Mouse (Mus musculus): ENCODE data around the gene Olfr1458. TPM values are rescaled to one million over a fixed set of nuclear protein-coding genes. Genes with fewer than 3 reads are reported as not detected.

Gene Olfr1458
- polyA plus RNA-seq (2011; ENCODE audit: insufficient read length, low read depth, missing spikeins): not detected in 2 replicates

DNA sequence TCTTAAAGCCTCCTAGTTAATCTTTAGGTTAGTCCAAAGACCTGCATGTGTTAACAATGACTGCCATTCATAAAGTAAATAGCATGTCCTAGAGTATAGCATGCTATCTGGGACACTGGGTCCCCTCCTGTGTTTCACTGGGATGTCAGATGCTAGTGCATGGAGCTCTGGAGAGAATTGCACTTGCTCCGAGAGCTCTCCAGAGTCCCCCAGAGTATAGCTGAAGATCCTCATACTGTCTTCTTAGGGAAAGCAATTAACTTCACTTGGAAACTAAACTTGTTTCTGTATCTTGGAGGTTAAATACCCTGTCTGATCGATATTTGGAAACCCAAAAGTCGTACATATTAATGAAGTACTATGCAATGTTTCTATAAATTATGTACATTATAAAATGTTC is at the start of gene Olfr1458:
Gene Olfr1458, minus strand, starts transcription at position 101 of the 400 bp plus-strand sequence.
- Histone ChIP-seq H3K27ac (ENCODE audit: insufficient read depth, low read length) (no peak within 1 kb of the TSS), H3K4me1 (ENCODE audit: control insufficient read depth, insufficient read depth, low read length) (no peaks in the 10 kb centered on the region), H3K4me3 (ENCODE audit: insufficient read depth, low read length) (no peak within 1 kb of the TSS)
- TF ChIP-seq CTCF (IDR thresholded peaks at IDR 0.05; ENCODE audit: borderline replicate concordance, insufficient read depth, low read length) (no peak), POLR2A (IDR thresholded peaks at IDR 0.05; ENCODE audit: low read depth, low read length) (no peak)

DNA sequence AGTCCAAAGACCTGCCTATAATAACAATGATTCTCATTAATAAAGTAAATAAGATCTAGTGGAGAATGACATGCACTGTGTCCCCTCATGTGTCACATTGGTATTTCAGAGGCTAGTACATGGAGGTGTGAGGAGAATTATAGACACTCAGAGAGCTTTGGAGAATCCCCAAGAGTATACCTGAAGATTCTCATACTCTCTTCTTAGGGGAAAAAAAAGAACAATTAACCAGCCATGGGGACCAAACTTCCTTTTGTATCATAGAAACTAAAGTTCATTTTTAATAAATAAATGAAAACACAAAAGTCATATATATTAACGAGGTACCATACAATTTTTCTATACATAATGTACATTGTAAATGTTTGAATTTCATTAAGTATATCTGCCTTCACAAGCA is 42.9 kb upstream of the Olfr1458 start, which contains the start of gene Olfr1459:
Gene Olfr1459, minus strand, starts transcription at position 101 of the 400 bp plus-strand sequence.
- TF ChIP-seq POLR2A (IDR thresholded peaks at IDR 0.05; ENCODE audit: low read depth, low read length): no peak
- TF ChIP-seq CTCF (IDR thresholded peaks at IDR 0.05; ENCODE audit: borderline replicate concordance, insufficient read depth, low read length): no peak

DNA sequence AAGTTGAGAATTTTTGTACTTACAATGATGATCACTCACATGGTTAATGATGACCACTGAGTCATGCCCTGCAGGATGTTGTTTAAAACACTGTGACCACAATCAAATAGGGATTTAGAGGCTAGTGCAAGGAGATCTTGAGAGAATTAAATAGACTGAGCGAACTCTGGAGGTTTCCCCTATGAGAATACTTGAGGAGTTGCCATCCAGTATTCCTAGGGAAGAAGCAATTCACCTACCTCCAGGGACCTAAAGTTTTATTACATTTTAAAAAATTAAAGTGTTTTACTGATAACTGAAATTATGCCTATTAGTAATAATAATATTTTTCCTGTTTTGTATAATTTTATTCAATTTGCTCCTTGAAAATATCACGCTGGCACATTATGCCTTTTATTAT is 8.8 kb downstream of the Olfr1458 start, which contains the start of gene Olfr1457:
Gene Olfr1457, minus strand, starts transcription at position 101 of the 400 bp plus-strand sequence.
- Histone ChIP-seq H3K4me3 (ENCODE audit: insufficient read depth, low read length) (no peak within 1 kb of the TSS), H3K4me1 (ENCODE audit: control insufficient read depth, insufficient read depth, low read length) (no peaks in the 10 kb centered on the region), H3K27ac (ENCODE audit: insufficient read depth, low read length) (no peak within 1 kb of the TSS)
- TF ChIP-seq CTCF (IDR thresholded peaks at IDR 0.05; ENCODE audit: borderline replicate concordance, insufficient read depth, low read length) (no peak), POLR2A (IDR thresholded peaks at IDR 0.05; ENCODE audit: low read depth, low read length) (no peak)

More for the DNA sequence above, 42.9 kb upstream of the Olfr1458 start, which contains the start of gene Olfr1459:
- no peaks in the 10 kb centered on the region for H3K4me1 ChIP-seq (ENCODE audit: control insufficient read depth, insufficient read depth, low read length)
- H3K4me3 ChIP-seq (ENCODE audit: insufficient read depth, low read length): no peak within 1 kb of the TSS
- H3K27ac ChIP-seq (ENCODE audit: insufficient read depth, low read length): no peak within 1 kb of the TSS

- Histone ChIP-seq H3K27ac (ENCODE audit: insufficient read depth, low read length) (no peak overlapping the region), H3K4me3 (ENCODE audit: insufficient read depth, low read length) (no peak overlapping the region), H3K4me1 (ENCODE audit: control insufficient read depth, insufficient read depth, low read length) (no peaks in the 10 kb centered on the region)
- TF ChIP-seq CTCF (IDR thresholded peaks at IDR 0.05; ENCODE audit: borderline replicate concordance, insufficient read depth, low read length): no peak
- TF ChIP-seq POLR2A (IDR thresholded peaks at IDR 0.05; ENCODE audit: low read depth, low read length): no peak
Measured at GRCm38 (mm10) chr19:13093908-13094307, 12.7 kb downstream of the Olfr1458 start.

DNA sequence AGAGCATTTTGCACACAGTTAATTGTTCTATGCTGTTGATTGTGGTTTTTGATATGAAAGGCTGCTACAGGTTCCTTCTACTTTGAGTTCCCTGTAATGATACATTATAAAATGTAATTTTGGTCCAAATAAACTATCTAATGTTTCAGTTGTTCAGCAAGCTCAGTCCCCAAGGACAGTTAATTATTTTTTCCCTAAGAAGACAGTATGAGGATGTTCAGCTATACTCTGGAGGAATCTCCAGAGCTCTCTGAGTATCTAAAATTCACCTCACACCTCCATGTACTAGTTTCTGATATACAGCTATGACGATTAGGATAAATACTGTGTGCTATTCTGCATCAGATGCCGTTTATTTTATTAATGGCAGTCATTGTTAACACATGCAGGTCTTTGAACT is 46.3 kb downstream of the Olfr1458 start, which contains the start of gene Olfr1454:
Gene Olfr1454, plus strand, starts transcription at position 301 of the 400 bp plus-strand sequence.
- H3K27ac ChIP-seq (ENCODE audit: insufficient read depth, low read length): no peak within 1 kb of the TSS
- no peak within 1 kb of the TSS for H3K4me3 ChIP-seq (ENCODE audit: insufficient read depth, low read length)
- TF ChIP-seq CTCF (IDR thresholded peaks at IDR 0.05; ENCODE audit: borderline replicate concordance, insufficient read depth, low read length) (no peak), POLR2A (IDR thresholded peaks at IDR 0.05; ENCODE audit: low read depth, low read length) (no peak)
- H3K4me1 ChIP-seq (ENCODE audit: control insufficient read depth, insufficient read depth, low read length): no peaks in the 10 kb centered on the region

Other genes starting within 250 kb of the Olfr1458 start
- gene Olfr1444, start 249.5 kb downstream of the Olfr1458 start, polyA plus RNA-seq (2011; ENCODE audit: insufficient read length, low read depth, missing spikeins): not detected in 2 replicates
- gene Olfr1445, start 222.9 kb downstream of the Olfr1458 start, polyA plus RNA-seq (2011; ENCODE audit: insufficient read length, low read depth, missing spikeins): not detected in 2 replicates
- gene Olfr1446, start 213.3 kb downstream of the Olfr1458 start, polyA plus RNA-seq (2011; ENCODE audit: insufficient read length, low read depth, missing spikeins): not detected in 2 replicates
- not detected in 2 replicates for gene Olfr1447, start 203.0 kb downstream of the Olfr1458 start, polyA plus RNA-seq (2011; ENCODE audit: insufficient read length, low read depth, missing spikeins)
- gene Olfr1448, start 182.4 kb downstream of the Olfr1458 start, polyA plus RNA-seq (2011; ENCODE audit: insufficient read length, low read depth, missing spikeins): not detected in 2 replicates
- not detected in 2 replicates for gene Olfr1449, start 175.9 kb downstream of the Olfr1458 start, polyA plus RNA-seq (2011; ENCODE audit: insufficient read length, low read depth, missing spikeins)
- not detected in 2 replicates for gene Olfr1450, start 156.5 kb downstream of the Olfr1458 start, polyA plus RNA-seq (2011; ENCODE audit: insufficient read length, low read depth, missing spikeins)
- not detected in 2 replicates for gene Olfr1451, start 111.8 kb downstream of the Olfr1458 start, polyA plus RNA-seq (2011; ENCODE audit: insufficient read length, low read depth, missing spikeins)
- gene Olfr1453, start 78.4 kb downstream of the Olfr1458 start, polyA plus RNA-seq (2011; ENCODE audit: insufficient read length, low read depth, missing spikeins): not detected in 2 replicates
- gene Olfr1454, start 46.2 kb downstream of the Olfr1458 start, polyA plus RNA-seq (2011; ENCODE audit: insufficient read length, low read depth, missing spikeins): not detected in 2 replicates
- gene Olfr1457, start 8.9 kb downstream of the Olfr1458 start, polyA plus RNA-seq (2011; ENCODE audit: insufficient read length, low read depth, missing spikeins): not detected in 2 replicates
- 0.07 TPM in 1 of 2 replicates, not detected in the other for gene Olfr1459, start 42.8 kb upstream of the Olfr1458 start, polyA plus RNA-seq (2011; ENCODE audit: insufficient read length, low read depth, missing spikeins)
- not detected in 2 replicates for gene Olfr1461, start 56.2 kb upstream of the Olfr1458 start, polyA plus RNA-seq (2011; ENCODE audit: insufficient read length, low read depth, missing spikeins)
- gene Olfr1462, start 79.0 kb upstream of the Olfr1458 start, polyA plus RNA-seq (2011; ENCODE audit: insufficient read length, low read depth, missing spikeins): not detected in 2 replicates
- not detected in 2 replicates for gene Olfr1463, start 124.6 kb upstream of the Olfr1458 start, polyA plus RNA-seq (2011; ENCODE audit: insufficient read length, low read depth, missing spikeins)
- not detected in 2 replicates for gene Olfr1465, start 208.8 kb upstream of the Olfr1458 start, polyA plus RNA-seq (2011; ENCODE audit: insufficient read length, low read depth, missing spikeins)
- not detected in 2 replicates for gene Olfr1466, start 232.1 kb upstream of the Olfr1458 start, polyA plus RNA-seq (2011; ENCODE audit: insufficient read length, low read depth, missing spikeins)

All from embryonic fibroblast, embryonic 13.5 days (primary cell).